Mouse (Mus musculus): Measurements from ENCODE around the gene Zdhhc22. TPM values are rescaled to one million over a fixed set of nuclear protein-coding genes. Genes with fewer than 3 reads are reported as not detected.

Zdhhc22 gene
- polyA plus RNA-seq, 1 experiment from 2014 or later = 2.3 TPM

- H3K4me2 ChIP-seq (ENCODE audit: low read depth, low read length) = peak overlapping the region; percentile 53
- no peaks in the 10 kb centered on the region for H3K36me3 ChIP-seq (ENCODE audit: control insufficient read depth, insufficient read depth, low read length)
- H3K27me3 ChIP-seq (replicated peaks; ENCODE audit: control insufficient read depth, insufficient read depth, low read length) = no peaks in the 10 kb centered on the region
- peaks cover 10% of the 10 kb centered on the region; the same call in 1 of the 2 replicates for H3K4me1 ChIP-seq (ENCODE audit: control insufficient read depth, insufficient read depth, low read length)
- H3K4me3 ChIP-seq (ENCODE audit: low read depth, low read length) = peak overlapping the region; percentile 16
- no peak overlapping the region for H3K27ac ChIP-seq (replicated peaks; ENCODE audit: low read depth, low read length)
- H3K9ac ChIP-seq (ENCODE audit: low read depth, low read length) = peak overlapping the region; percentile 9; the same call in 1 of the 2 replicates
- DNase-seq (ENCODE audit: low spot score) (peak; percentile 38), ATAC-seq (ENCODE audit: low read depth) (peak; percentile 61)
- WGBS = 8% methylated on average over 31 of the region's 40 CpGs
- H3K9me3 ChIP-seq (ENCODE audit: control insufficient read depth, low read length) = no peaks in the 10 kb centered on the region
Measured at GRCm38 (mm10) chr12:86974387-86975288, 15.6 kb downstream of the Zdhhc22 start.

DNA sequence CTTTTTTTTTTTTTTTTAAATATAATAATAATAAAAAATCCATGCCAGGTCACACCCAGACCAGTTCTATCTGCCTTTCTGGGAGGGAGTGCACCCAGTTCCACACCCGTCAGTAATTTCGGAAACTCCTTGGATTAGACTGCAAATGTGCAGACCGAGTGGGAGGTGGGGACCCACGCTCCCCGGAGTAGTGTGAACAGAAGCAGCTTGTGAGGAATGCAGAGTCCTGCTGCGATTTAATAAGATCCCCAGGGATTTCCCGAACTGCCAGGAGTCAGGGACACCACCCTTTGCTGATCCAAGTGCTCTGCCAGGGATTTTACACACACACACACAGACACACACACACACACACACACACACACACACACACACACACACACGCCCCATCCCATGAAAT is 16.5 kb downstream of the Zdhhc22 start:
- Histone ChIP-seq H3K9me3 (ENCODE audit: control insufficient read depth, low read length) (no peaks in the 10 kb centered on the region), H3K27ac (replicated peaks; ENCODE audit: low read depth, low read length) (no peak overlapping the region), H3K36me3 (ENCODE audit: control insufficient read depth, insufficient read depth, low read length) (no peaks in the 10 kb centered on the region), H3K27me3 (replicated peaks; ENCODE audit: control insufficient read depth, insufficient read depth, low read length) (no peaks in the 10 kb centered on the region), H3K4me3 (ENCODE audit: low read depth, low read length) (no peak overlapping the region), H3K4me1 (ENCODE audit: control insufficient read depth, insufficient read depth, low read length) (peaks cover 10% of the 10 kb centered on the region; the same call in 1 of the 2 replicates), H3K9ac (ENCODE audit: low read depth, low read length) (no peak overlapping the region), H3K4me2 (ENCODE audit: low read depth, low read length) (no peak overlapping the region)
- peak; percentile 38 for DNase-seq (ENCODE audit: low spot score)
- ATAC-seq (ENCODE audit: low read depth) = no peak
- 30% methylated on average over 8 of the region's 8 CpGs for WGBS

DNA sequence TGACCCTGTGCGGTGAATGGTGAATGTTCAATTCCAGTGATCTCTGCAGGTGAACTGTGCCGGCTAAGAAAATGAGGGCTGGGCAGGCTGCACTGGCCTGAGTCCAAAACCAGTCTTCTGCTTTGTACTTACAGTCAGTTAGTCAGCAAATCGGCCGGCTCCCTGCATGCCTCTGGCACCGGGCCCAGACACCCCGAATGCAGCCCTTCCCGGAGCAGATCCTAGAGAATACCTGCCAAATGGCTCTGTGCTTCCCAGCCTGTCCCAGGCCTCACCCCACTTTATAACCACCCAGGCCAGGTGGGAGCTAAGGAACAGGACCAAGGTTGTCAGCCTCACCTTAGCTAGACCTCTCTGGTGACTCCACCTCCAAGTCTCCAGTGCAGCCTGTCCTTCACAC is 17.0 kb downstream of the Zdhhc22 start:
- Histone ChIP-seq H3K36me3 (ENCODE audit: control insufficient read depth, insufficient read depth, low read length) (no peaks in the 10 kb centered on the region), H3K27ac (replicated peaks; ENCODE audit: low read depth, low read length) (no peak overlapping the region), H3K9ac (ENCODE audit: low read depth, low read length) (no peak overlapping the region), H3K4me3 (ENCODE audit: low read depth, low read length) (no peak overlapping the region), H3K9me3 (ENCODE audit: control insufficient read depth, low read length) (no peaks in the 10 kb centered on the region), H3K27me3 (replicated peaks; ENCODE audit: control insufficient read depth, insufficient read depth, low read length) (no peaks in the 10 kb centered on the region), H3K4me2 (ENCODE audit: low read depth, low read length) (no peak overlapping the region), H3K4me1 (ENCODE audit: control insufficient read depth, insufficient read depth, low read length) (peaks cover 10% of the 10 kb centered on the region; the same call in 1 of the 2 replicates)
- 14% methylated on average over 7 of the region's 7 CpGs for WGBS
- DNase-seq (ENCODE audit: low spot score) (peak; percentile 84), ATAC-seq (ENCODE audit: low read depth) (peak; percentile 32; the same call in 1 of the 2 replicates)

DNA sequence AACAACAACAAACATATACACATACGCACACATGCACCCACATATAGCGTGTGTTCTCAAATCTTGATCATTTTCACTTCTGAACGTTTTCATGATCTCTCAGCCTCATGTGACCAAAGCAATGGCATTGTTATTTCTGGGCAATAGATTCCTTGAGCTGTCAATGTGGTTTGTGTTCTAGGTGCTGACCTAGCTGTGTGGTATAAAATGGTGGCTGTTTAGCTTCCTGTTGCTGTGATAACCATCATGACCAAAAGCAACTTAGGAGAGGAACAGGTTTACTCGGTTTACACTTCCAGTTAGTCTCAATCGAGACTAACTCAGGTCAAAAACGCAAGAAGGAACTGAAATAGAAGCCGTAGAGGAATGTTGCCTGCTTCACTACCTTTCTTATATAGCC is 19.1 kb downstream of the Zdhhc22 start:
- Histone ChIP-seq H3K9ac (ENCODE audit: low read depth, low read length) (no peak overlapping the region), H3K4me2 (ENCODE audit: low read depth, low read length) (no peak overlapping the region), H3K27ac (replicated peaks; ENCODE audit: low read depth, low read length) (no peak overlapping the region), H3K4me3 (ENCODE audit: low read depth, low read length) (no peak overlapping the region), H3K9me3 (ENCODE audit: control insufficient read depth, low read length) (no peaks in the 10 kb centered on the region), H3K4me1 (ENCODE audit: control insufficient read depth, insufficient read depth, low read length) (peaks cover 10% of the 10 kb centered on the region; the same call in 1 of the 2 replicates), H3K27me3 (replicated peaks; ENCODE audit: control insufficient read depth, insufficient read depth, low read length) (no peaks in the 10 kb centered on the region), H3K36me3 (ENCODE audit: control insufficient read depth, insufficient read depth, low read length) (0 out of 2 replicates have a peak, but pooled peaks cover 4% of the 10 kb centered on the region)
- WGBS = 92% methylated on average over 7 of the region's 7 CpGs
- ATAC-seq (ENCODE audit: low read depth) (no peak), DNase-seq (ENCODE audit: low spot score) (no peak)

- no peak overlapping the region for H3K4me3 ChIP-seq (ENCODE audit: low read depth, low read length)
- H3K4me2 ChIP-seq (ENCODE audit: low read depth, low read length) = no peak overlapping the region
- no peaks in the 10 kb centered on the region for H3K27me3 ChIP-seq (replicated peaks; ENCODE audit: control insufficient read depth, insufficient read depth, low read length)
- H3K4me1 ChIP-seq (ENCODE audit: control insufficient read depth, insufficient read depth, low read length) = peaks cover 5% of the 10 kb centered on the region; the same call in 1 of the 2 replicates
- no peaks in the 10 kb centered on the region for H3K9me3 ChIP-seq (ENCODE audit: control insufficient read depth, low read length)
- no peak for ATAC-seq (ENCODE audit: low read depth)
- H3K36me3 ChIP-seq (ENCODE audit: control insufficient read depth, insufficient read depth, low read length) = peaks cover 14% of the 10 kb centered on the region; the same call in 1 of the 2 replicates
- no peak for DNase-seq (ENCODE audit: low spot score)
- H3K27ac ChIP-seq (replicated peaks; ENCODE audit: low read depth, low read length) = no peak overlapping the region
- 65% methylated on average over 3 of the region's 3 CpGs for WGBS
- no peak overlapping the region for H3K9ac ChIP-seq (ENCODE audit: low read depth, low read length)
Measured at GRCm38 (mm10) chr12:86969220-86969601, 21.0 kb downstream of the Zdhhc22 start.

- H3K4me3 ChIP-seq (ENCODE audit: low read depth, low read length) = no peak overlapping the region
- H3K27me3 ChIP-seq (replicated peaks; ENCODE audit: control insufficient read depth, insufficient read depth, low read length) = no peaks in the 10 kb centered on the region
- no peak overlapping the region for H3K9ac ChIP-seq (ENCODE audit: low read depth, low read length)
- H3K9me3 ChIP-seq (ENCODE audit: control insufficient read depth, low read length) = no peaks in the 10 kb centered on the region
- H3K27ac ChIP-seq (replicated peaks; ENCODE audit: low read depth, low read length) = no peak overlapping the region
- H3K36me3 ChIP-seq (ENCODE audit: control insufficient read depth, insufficient read depth, low read length) = peaks cover 18% of the 10 kb centered on the region
- DNase-seq (ENCODE audit: low spot score) (peak; percentile 18), ATAC-seq (ENCODE audit: low read depth) (peak; percentile 45; the same call in 1 of the 2 replicates)
- H3K4me2 ChIP-seq (ENCODE audit: low read depth, low read length) = no peak overlapping the region
- H3K4me1 ChIP-seq (ENCODE audit: control insufficient read depth, insufficient read depth, low read length) = 0 out of 2 replicates have a peak, but pooled peaks cover 3% of the 10 kb centered on the region
- 59% methylated on average over 13 of the region's 13 CpGs for WGBS
Measured at GRCm38 (mm10) chr12:86968468-86969219, 21.6 kb downstream of the Zdhhc22 start.

GRCm38 (mm10) chr12:86965237-86965799 is 24.9 kb downstream of the Zdhhc22 start:
- Histone ChIP-seq H3K4me1 (ENCODE audit: control insufficient read depth, insufficient read depth, low read length) (no peaks in the 10 kb centered on the region), H3K4me3 (ENCODE audit: low read depth, low read length) (no peak overlapping the region), H3K9me3 (ENCODE audit: control insufficient read depth, low read length) (no peaks in the 10 kb centered on the region), H3K36me3 (ENCODE audit: control insufficient read depth, insufficient read depth, low read length) (peaks cover 51% of the 10 kb centered on the region), H3K4me2 (ENCODE audit: low read depth, low read length) (no peak overlapping the region), H3K27ac (replicated peaks; ENCODE audit: low read depth, low read length) (no peak overlapping the region), H3K27me3 (replicated peaks; ENCODE audit: control insufficient read depth, insufficient read depth, low read length) (no peaks in the 10 kb centered on the region), H3K9ac (ENCODE audit: low read depth, low read length) (no peak overlapping the region)
- 90% methylated on average over 4 of the region's 4 CpGs for WGBS
- ATAC-seq (ENCODE audit: low read depth) (no peak), DNase-seq (ENCODE audit: low spot score) (no peak)

DNA sequence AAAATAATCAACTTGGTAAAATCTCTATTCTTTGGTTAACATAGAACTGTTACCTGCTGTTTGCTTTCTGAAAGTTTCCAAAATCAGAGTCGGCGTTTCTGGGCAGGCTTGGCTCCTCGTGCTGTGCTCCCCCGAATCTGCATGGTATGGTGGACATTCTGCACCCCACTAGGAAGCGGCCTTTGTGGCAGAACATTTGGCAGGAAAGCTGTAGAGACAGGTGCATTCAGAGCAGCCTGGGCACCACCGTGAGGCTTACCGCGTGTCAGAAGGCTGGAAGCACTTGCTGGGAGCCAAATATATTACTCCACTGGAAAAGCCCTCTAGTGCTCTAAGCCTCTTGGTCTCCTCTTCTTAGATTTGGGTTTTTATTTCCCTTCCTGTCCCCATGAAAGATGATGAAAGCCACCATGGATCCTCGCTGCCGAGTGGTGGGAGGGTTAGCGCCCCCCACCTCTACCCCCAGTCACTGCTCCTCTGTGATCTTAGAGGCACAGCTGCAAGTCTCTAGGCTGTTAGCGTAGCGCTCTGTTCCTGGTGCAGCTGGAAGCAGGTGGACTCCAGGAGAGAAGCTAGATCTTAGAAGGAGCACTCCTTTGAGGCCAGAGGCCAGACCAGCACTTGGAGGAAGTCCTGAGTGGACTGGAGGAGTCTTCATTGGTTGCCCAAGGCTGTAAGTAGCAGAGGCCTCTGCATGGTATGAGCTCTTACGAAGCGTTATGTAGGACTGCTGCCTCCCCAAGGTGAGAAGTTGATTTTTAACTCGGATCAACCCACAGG is 25.8 kb downstream of the Zdhhc22 start:
- no peaks in the 10 kb centered on the region for H3K4me1 ChIP-seq (ENCODE audit: control insufficient read depth, insufficient read depth, low read length)
- H3K36me3 ChIP-seq (ENCODE audit: control insufficient read depth, insufficient read depth, low read length) = peaks cover 59% of the 10 kb centered on the region
- H3K27ac ChIP-seq (replicated peaks; ENCODE audit: low read depth, low read length) = no peak overlapping the region
- 90% methylated on average over 16 of the region's 16 CpGs for WGBS
- no peak for DNase-seq (ENCODE audit: low spot score)
- H3K27me3 ChIP-seq (replicated peaks; ENCODE audit: control insufficient read depth, insufficient read depth, low read length) = no peaks in the 10 kb centered on the region
- H3K4me2 ChIP-seq (ENCODE audit: low read depth, low read length) = no peak overlapping the region
- no peak overlapping the region for H3K4me3 ChIP-seq (ENCODE audit: low read depth, low read length)
- H3K9ac ChIP-seq (ENCODE audit: low read depth, low read length) = no peak overlapping the region
- no peak for ATAC-seq (ENCODE audit: low read depth)
- H3K9me3 ChIP-seq (ENCODE audit: control insufficient read depth, low read length) = no peaks in the 10 kb centered on the region

Data from embryonic facial prominence, embryonic 14.5 days (tissue).